Mouse (Mus musculus) cerebellum, adult 18-20 months (tissue): ENCODE data around the gene Rnf169.

Experiments used
- DNase-seq, 2 experiments: peaks; one replicate each; pipeline ENCODE4 v3.0.0; 2021

Gene Rnf169

GRCm38 (mm10) chr7:99980132-99980591 lies at the start of gene Rnf169:
Gene Rnf169 (minus strand): TSS chr7:99980448.
- DNase-seq: peak; percentile 91 to 97

DNA sequence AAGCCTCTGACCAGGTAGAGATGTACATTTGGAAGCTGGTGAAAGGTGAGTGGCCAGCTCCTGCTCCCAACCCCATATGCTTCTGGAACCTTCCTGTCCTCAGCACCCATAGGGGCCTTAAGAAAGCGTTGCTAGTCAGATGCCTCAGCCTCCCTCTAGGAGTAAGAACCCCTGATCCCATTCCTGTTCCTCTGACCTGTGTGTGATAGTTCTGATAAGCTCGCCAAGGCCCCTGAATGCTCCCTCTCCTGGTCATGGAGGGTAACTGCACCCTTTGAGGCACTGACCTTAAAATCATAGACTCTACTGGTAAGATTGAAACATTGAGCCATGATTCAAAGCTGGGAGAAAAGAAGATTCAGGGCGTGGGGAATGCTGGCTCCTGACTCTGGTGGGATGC lies 49.1 kb upstream of the Rnf169 start:
- DNase-seq: no peak

GRCm38 (mm10) chr7:100027353-100027752 lies 47.1 kb upstream of the Rnf169 start:
- DNase-seq: no peak

- no peak for DNase-seq
Measured at GRCm38 (mm10) chr7:100017056-100017455, 36.8 kb upstream of the Rnf169 start.

GRCm38 (mm10) chr7:100014123-100014600 lies 33.9 kb upstream of the Rnf169 start:
- peak; percentile 74 to 76 for DNase-seq

DNA sequence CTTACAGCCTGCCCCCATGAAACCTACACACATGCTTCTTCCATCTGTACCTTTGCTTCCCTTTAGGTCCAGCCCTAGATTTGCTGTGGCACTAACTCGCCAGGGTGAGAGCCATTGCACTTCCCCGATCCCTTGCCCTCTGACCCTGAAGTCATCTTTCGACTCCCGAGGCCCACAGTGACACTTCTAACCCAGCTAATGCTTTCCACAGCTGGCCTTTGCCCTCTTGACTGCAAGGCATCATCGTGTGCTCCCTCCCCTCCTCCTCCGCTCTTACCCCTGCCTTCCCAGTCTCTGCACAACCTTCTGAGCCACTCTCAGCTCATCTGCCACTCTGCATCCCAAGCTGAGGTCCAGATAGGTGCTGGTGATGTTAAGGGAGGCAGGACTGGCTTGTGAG lies 32.3 kb upstream of the Rnf169 start:
- no peak for DNase-seq

DNA sequence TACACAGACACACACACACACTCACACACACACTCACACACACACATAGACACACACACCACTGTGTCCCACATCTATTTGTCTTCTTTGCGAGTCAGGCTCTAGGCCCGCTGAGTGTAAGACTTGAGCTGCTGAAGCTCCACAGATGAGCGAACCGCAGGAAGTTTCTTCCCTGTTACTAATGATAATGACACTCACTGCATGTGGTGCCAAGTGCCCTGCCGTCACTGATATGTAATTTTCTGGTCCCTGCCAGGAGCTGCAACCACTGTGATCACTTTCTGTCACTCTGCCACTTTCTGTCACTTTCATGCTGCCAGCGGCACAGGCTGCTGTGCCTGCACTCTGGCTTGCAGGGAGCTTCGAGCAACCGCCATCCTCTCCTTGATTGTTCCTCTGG lies 31.8 kb upstream of the Rnf169 start:
- DNase-seq: no peak

- DNase-seq: no peak
Measured at GRCm38 (mm10) chr7:100010711-100011110, 30.5 kb upstream of the Rnf169 start.

GRCm38 (mm10) chr7:100009640-100010039 lies 29.4 kb upstream of the Rnf169 start:
- peak; percentile 58 to 66 for DNase-seq

DNA sequence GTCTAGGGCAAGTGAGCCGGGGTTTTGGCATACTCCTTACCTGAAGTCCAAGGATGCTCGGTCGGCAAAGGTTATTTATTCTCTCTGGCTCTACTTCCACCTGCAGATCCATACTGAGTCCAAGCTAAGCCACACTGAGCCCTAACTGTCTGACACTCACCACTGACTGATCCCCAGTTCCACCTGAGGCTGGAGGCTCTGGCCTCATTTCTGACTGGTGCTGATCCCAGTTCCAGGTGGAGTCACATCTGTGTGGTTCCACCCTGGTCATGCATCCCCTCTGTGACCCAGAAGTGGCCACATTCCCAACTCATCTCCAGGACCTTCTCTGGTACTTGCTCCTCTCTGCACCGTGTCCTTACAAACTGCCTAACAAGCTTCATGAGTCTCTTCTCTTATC lies 28.5 kb upstream of the Rnf169 start:
- DNase-seq: no peak

DNA sequence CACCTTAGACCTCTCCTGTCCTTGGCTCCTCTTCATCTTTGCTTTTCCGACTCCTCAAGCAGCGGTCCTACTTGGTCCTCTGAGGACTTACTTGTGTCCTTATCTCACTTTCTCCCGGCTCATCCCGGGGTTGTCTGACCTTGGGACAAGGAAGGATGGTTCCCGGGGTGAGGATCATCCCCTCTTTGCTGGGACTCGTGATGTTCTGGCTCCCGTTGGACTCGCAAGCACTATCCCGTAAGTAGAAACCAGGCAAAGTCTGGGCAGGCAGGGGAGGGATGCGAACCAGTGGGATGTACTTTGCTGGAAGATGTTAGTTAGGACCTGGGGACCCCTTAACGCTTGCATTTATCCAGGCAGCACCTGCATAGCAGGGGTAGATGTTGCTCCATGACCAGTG lies 26.2 kb upstream of the Rnf169 start:
- no peak for DNase-seq

- peak in 1 of 2 experiments; percentile 26 for DNase-seq
Measured at GRCm38 (mm10) chr7:100005790-100006189, 25.5 kb upstream of the Rnf169 start, which contains the start of gene Chrdl2. Gene Chrdl2 (plus strand): TSS chr7:100006172.

DNA sequence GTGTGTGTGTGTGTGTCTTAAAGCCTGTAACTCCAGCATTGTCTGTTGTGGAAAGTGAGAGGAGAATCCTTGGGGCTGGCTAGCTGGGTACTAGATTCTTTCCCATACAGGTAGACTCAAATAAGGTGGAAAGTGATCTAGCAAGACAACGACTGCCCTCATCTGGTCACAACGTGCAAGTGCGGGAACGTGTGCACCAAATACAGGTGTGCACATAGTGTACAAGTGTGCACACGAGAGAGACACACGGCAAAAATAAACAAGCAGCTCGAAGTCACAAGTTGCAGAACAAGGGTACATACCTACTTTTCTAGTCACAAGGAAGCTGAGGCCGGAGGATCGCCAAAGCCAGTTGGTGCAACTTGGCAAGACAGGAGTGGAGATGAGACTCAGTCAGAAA lies 23.5 kb upstream of the Rnf169 start:
- DNase-seq: no peak

- DNase-seq: no peak
Measured at GRCm38 (mm10) chr7:99998668-99999067, 18.4 kb upstream of the Rnf169 start.

DNA sequence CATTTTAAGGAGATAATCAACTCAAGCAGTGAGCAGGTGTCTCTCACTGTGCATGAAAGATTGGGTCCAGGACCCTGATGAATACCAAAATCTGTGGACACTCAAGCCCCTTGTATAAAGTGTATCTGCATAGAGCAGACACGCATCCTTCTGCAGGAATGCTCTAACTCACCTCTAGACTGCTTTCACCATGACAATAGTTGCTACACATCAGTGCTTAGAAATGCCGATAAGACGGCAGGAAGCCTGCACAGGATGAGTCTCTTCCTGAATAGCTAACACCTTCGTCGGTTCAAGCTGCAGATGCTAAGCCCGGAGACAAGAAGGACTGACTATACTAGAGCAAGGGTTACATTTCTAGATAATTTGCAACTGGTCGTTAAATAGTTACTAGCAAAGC lies 14.9 kb upstream of the Rnf169 start:
- no peak for DNase-seq

GRCm38 (mm10) chr7:99993159-99993558 lies 12.9 kb upstream of the Rnf169 start:
- no peak for DNase-seq

DNA sequence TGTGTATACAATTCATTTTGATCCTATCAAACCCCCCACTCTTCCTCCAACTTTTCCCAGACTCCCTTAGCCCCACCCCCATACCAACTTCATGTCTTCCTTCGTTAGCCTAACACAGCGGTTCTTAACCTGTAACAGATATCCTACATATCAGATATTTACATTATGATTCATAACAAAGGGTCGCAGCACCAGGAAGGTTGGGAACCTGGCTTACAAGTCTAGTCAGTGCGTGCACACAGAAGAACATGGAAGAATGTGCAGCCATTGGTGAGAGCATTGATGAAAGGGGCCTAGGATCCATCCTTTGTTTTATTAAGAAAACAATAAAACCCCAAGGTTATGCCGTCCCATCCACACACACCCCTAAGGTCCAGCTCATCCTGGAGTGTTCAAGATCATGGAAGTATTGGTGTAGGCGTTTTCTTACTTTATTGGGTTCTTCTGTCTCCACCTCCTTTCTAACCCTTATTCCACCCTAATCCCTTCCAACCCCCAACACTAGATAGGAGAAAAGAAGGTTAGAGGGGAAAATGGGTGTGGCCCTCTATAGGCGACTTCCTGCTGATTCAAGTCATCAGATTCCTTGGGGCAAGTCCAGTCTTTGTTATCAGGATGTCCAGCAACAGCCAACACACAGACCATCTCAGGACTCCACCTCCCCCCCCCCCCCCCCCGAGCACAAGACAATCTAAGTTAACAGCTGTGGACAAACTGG lies 10.9 kb upstream of the Rnf169 start:
- DNase-seq: no peak

DNA sequence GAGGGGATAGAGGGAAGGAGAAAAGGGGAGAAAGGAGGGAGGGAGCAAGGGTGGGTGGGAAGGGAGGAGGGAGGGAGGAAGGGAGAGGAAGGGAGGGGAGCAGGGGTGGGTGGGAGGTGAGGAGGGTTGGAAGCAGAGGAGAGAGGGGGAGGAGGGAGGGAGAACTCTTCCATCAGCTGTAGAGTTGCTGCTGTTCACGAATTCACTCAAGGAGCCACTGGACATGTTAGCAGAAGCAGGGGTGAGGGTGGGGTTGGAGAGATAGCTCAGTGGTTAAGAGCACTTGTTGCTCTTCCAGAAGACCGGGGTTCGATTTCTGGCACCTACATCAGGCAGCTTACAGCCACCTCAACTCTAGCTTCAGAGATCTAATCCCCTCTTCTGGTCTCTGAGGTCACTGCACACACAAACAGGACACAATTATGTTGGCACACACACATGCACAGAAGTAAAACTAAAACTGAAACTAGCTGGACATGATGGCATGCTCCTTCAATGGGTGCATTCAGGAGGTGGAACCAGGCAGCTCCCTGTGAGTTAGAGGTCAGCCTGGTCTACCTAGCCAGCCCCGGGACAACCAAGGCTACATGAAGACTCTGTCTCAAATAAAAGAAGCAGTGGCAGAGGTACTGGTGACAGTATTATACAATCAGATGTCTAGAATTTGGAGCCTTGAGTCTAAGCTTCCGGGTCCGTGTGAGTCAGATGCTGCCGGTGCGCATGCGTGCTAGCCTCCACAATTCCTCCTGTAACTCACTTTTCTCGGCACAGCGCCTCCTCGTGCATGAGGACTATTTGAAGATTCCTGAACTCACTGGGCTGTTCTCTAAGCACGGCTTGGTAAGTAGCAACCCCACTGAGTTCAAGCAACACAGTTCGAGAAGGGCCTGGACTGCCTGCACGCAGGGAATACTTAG lies 9.9 kb upstream of the Rnf169 start:
- DNase-seq: peak; percentile 25 to 45

DNA sequence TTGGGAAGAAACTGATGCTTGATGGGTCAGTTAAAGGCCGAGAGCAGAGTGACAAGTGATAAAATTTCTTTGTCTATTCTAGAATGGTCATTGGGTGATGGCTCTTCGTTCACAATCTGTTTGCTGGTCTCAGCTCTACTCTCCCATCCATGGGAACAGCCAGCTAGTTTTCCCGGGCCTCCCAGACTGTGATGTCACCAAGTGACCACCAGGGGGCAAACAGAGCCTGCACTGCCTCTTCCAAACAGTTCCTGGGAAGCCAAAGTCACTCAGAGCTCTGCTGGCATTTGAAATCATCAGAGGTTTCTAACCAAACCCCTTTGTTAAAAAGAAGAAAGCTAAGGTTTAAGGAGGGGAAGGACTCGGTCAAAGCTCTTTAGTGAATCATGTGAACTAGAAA lies 8.5 kb upstream of the Rnf169 start:
- DNase-seq: peak; percentile 78 to 81

DNA sequence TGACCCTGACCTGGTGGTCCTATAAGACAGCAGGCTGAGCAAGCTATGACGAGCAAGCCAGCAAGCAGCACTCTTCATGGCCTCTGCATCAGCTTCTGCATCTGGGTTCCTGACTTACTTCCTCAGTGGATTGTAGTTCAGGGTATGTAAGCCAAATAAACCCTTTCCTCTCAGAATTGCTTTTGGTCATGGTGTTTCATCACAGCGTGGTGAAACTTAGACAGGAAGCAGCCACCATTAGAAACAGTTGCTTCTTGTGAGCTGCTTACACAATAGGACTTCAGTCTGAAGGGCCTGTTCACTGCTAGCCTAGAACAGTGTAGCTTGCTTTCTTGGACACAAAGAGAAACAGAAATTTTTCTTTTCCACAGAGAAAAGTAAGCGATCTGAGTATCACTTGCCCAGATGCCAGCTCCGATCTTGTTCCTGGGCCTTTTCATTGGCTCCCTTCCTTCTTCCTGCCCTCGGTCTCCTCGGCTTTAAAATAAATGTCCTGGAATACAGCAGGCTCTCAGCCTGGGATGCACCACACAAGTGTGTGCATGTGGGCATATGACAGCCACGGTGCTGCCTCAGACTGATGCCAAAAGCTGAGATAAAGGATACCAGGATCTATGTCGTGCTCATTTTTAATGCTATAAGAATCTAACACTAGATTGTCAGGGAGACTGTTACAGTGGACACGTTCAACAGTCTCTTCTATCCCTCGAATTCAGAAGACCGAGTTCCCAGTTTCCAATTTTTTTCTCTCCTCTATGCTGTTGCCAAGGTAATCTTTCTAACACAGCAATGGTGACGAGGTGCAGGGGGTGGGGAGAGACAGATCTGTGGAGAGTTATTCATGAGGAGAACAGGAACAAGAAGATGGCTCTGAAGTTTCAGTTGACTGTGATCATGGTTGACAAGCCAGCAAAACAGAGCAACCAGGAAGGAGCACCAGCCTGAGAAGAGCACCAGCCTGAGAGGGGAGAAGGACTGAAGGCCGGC lies 2.3 kb upstream of the Rnf169 start:
- no peak for DNase-seq

- peak; percentile 68 to 74 for DNase-seq
Measured at GRCm38 (mm10) chr7:99981311-99981710, 1.1 kb upstream of the Rnf169 start.

GRCm38 (mm10) chr7:99979546-99980131 lies 609 bp downstream of the Rnf169 start:
- peak in 1 of 2 experiments; percentile 34 for DNase-seq
